Mouse (Mus musculus): ENCODE measurements around the gene Gm5134.

DNA sequence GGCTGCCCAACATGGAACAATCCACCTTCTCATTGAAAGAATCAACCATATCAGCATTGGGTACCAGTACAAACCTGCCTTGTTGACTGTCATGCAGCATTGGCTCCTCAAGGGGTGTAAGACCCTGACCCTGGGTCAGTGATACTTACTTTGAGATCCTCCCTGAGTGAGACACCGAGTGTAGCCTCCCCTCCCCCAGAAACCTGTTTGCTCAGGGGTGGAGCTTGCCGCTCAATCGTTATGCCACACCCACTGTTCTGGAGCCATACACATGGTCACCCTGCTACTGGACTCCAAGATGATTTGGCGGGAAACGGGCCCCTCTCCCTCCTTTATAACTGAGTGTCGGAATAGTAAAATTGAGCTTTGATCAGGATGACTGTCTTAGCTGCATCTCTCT lies 69.6 kb downstream of the Gm5134 start:
- TF ChIP-seq CTCF (IDR thresholded peaks at IDR 0.05; ENCODE audit: low read depth, low read length) (no peak), GATA1 (IDR thresholded peaks at IDR 0.05; ENCODE audit: borderline replicate concordance, low read length) (no peak), GATA2 (IDR thresholded peaks at IDR 0.05; ENCODE audit: borderline replicate concordance, low read depth, low read length) (no peak), POLR2AphosphoS5 (IDR thresholded peaks at IDR 0.05; ENCODE audit: insufficient replicate concordance, low read depth, low read length) (no peak), TAL1 (conservative IDR thresholded peaks at IDR 0.05; ENCODE audit: low read depth, low read length) (no peak)
